19 mouse cellular contexts compared by ENCODE assay signal in genomic region chr6:17422432-17422831, GRCm38 (mm10).
"Had no signal": no experiment of that assay in that cellular context is flagged by ENCODE, and none has a peak within 500 bp of the region (broad histone marks: within the 10 kb centered on the region; RNA-seq: fewer than 3 reads in every experiment).

No protein-coding gene starts in this region.

- H3K4me1 ChIP-seq: midbrain, embryonic 10.5 days; midbrain, embryonic 12.5 days; neural tube, embryonic 13.5 days; neural tube, embryonic 15.5 days had no signal

- H3K27me3 ChIP-seq: midbrain, embryonic 12.5 days; neural tube, embryonic 13.5 days; neural tube, embryonic 15.5 days had no signal

- H3K9ac ChIP-seq: lung, embryonic 14.5 days; midbrain, embryonic 12.5 days; neural tube, embryonic 13.5 days; neural tube, embryonic 15.5 days had no signal

- H3K27ac ChIP-seq: midbrain, embryonic 10.5 days; midbrain, embryonic 12.5 days; neural tube, embryonic 13.5 days; neural tube, embryonic 15.5 days had no signal

- DNase-seq: lung, adult 18-20 months; lung, embryonic 14.5 days; lung, postnatal 10 days; lung, postnatal 4 days; midbrain, embryonic 14.5 days; retina, postnatal 1 day; right cerebral cortex, adult 18-20 months; right cerebral cortex, postnatal 25 days; right cerebral cortex, postnatal 4 days; spleen, adult 18-20 months; thymus, adult 18-20 months; thymus, postnatal 14 days; thymus, postnatal 36 days had no signal

- ATAC-seq: midbrain, embryonic 16.5 days had no signal

- H3K4me2 ChIP-seq: lung, embryonic 14.5 days; midbrain, embryonic 12.5 days; neural tube, embryonic 13.5 days; neural tube, embryonic 15.5 days had no signal

- H3K36me3 ChIP-seq: midbrain, embryonic 10.5 days; midbrain, embryonic 12.5 days; neural tube, embryonic 13.5 days; neural tube, embryonic 15.5 days had no signal

- H3K9me3 ChIP-seq: midbrain, embryonic 10.5 days; midbrain, embryonic 12.5 days; neural tube, embryonic 13.5 days; neural tube, embryonic 15.5 days had no signal

- H3K4me3 ChIP-seq: midbrain, embryonic 10.5 days; midbrain, embryonic 12.5 days; myocyte; neural tube, embryonic 13.5 days; neural tube, embryonic 15.5 days had no signal
